Mouse (Mus musculus) subcutaneous adipose tissue, adult 2 months (tissue): ENCODE results near the gene Olfr1443. TPM values are rescaled to one million over a fixed set of nuclear protein-coding genes. Genes with fewer than 3 reads are reported as not detected.

Source experiments
- polyA plus RNA-seq: library from polyadenylated mRNA; depleted of rRNA; stranded (reverse); fragments of >200 nt; gene quantifications from 2 replicates; pipeline ENCODE4 v1.2.3, GENCODE M21; 2012; ENCODE audit warnings: low replicate concordance; rRNA removed

Gene Olfr1443
- polyA plus RNA-seq = not detected in 2 replicates

GRCm38 (mm10) chr19:12677812-12678211 lies at the start of gene Olfr1443:
Gene Olfr1443, plus strand, starts transcription at chr19:12678112.

GRCm38 (mm10) chr19:12633176-12633575 lies 44.7 kb upstream of the Olfr1443 start, which contains the start of gene Glyat:
Gene Glyat, plus strand, starts transcription at chr19:12633308.

GRCm38 (mm10) chr19:12670139-12670538 lies 7.8 kb upstream of the Olfr1443 start, which contains the start of gene Olfr1442:
Gene Olfr1442, plus strand, starts transcription at chr19:12670439.

GRCm38 (mm10) chr19:12695590-12695989 lies 17.7 kb downstream of the Olfr1443 start, which contains the start of gene Keg1:
Gene Keg1, plus strand, starts transcription at chr19:12695786.

Other genes with a start within 250 kb of the Olfr1443 start
- gene Mpeg1, start 217.3 kb upstream of the Olfr1443 start, polyA plus RNA-seq = 9.0 and 31.8 TPM in 2 replicates
- 28.3 and 35.4 TPM in 2 replicates for gene Dtx4, start 176.7 kb upstream of the Olfr1443 start, polyA plus RNA-seq
- 2.7 and 4.5 TPM in 2 replicates for gene Fam111a, start 132.4 kb upstream of the Olfr1443 start, polyA plus RNA-seq
- gene Gm4952, start 78.1 kb upstream of the Olfr1443 start, polyA plus RNA-seq = 0.06 TPM in 1 of 2 replicates, not detected in the other
- not detected in 2 replicates for gene Glyat, start 44.8 kb upstream of the Olfr1443 start, polyA plus RNA-seq
- gene Olfr1442, start 7.7 kb upstream of the Olfr1443 start, polyA plus RNA-seq = not detected in 2 replicates
- gene Keg1, start 17.7 kb downstream of the Olfr1443 start, polyA plus RNA-seq = not detected in 2 replicates
- 0.66 and 0.76 TPM in 2 replicates for gene Cntf, start 87.5 kb downstream of the Olfr1443 start, polyA plus RNA-seq
- 19.6 and 23.0 TPM in 2 replicates for gene Zfp91, start 118.0 kb downstream of the Olfr1443 start, polyA plus RNA-seq
- 7.1 and 8.0 TPM in 2 replicates for gene Lpxn, start 118.1 kb downstream of the Olfr1443 start, polyA plus RNA-seq
- not detected in 2 replicates for gene Gm5244, start 168.6 kb downstream of the Olfr1443 start, polyA plus RNA-seq
- gene Olfr1444, start 179.2 kb downstream of the Olfr1443 start, polyA plus RNA-seq = not detected in 2 replicates
- gene Olfr1445, start 205.7 kb downstream of the Olfr1443 start, polyA plus RNA-seq = not detected in 2 replicates
- not detected in 2 replicates for gene Olfr1446, start 215.4 kb downstream of the Olfr1443 start, polyA plus RNA-seq
- gene Olfr1447, start 225.6 kb downstream of the Olfr1443 start, polyA plus RNA-seq = not detected in 2 replicates
- not detected in 2 replicates for gene Olfr1448, start 246.3 kb downstream of the Olfr1443 start, polyA plus RNA-seq